Mouse (Mus musculus): ENCODE results near the gene Anp32e.
"Not testable (repeated sequence)": the region's sequence is repeated elsewhere in the genome, so short reads cannot be mapped to it uniquely, and the experiment has no call there.

Anp32e gene

GRCm38 (mm10) chr3:95977587-95977986, 48.5 kb downstream of the Anp32e start:
- not testable (repeated sequence) for DNase-seq

- peak; percentile 27 for DNase-seq
These were observed 49.2 kb downstream of the Anp32e start for GRCm38 (mm10) chr3:95978265-95978664.

GRCm38 (mm10) chr3:95980276-95980970, 51.4 kb downstream of the Anp32e start:
- DNase-seq: no peak

GRCm38 (mm10) chr3:95982129-95982528, 53.1 kb downstream of the Anp32e start:
- no peak for DNase-seq

- peak; percentile 75 for DNase-seq
These were observed 56.4 kb downstream of the Anp32e start for GRCm38 (mm10) chr3:95985209-95986000.

- DNase-seq: peak; percentile 33
These were observed 57.1 kb downstream of the Anp32e start for GRCm38 (mm10) chr3:95986001-95986622.

- DNase-seq: no peak
These were observed 57.9 kb downstream of the Anp32e start for GRCm38 (mm10) chr3:95986984-95987383.

- no peak for DNase-seq
These were observed 58.5 kb downstream of the Anp32e start for GRCm38 (mm10) chr3:95987386-95988110.

GRCm38 (mm10) chr3:95988138-95988537, 59.1 kb downstream of the Anp32e start:
- no peak for DNase-seq

GRCm38 (mm10) chr3:95988969-95989368, 59.9 kb downstream of the Anp32e start:
- DNase-seq: peak; percentile 84

- no peak for DNase-seq
These were observed 61.4 kb downstream of the Anp32e start for GRCm38 (mm10) chr3:95990413-95990941.

- DNase-seq: peak; percentile 34
These were observed 64.1 kb downstream of the Anp32e start for GRCm38 (mm10) chr3:95992990-95993603.

GRCm38 (mm10) chr3:95993881-95994280, 64.8 kb downstream of the Anp32e start:
- peak; percentile 40 for DNase-seq

- peak; percentile 26 for DNase-seq
These were observed 65.4 kb downstream of the Anp32e start for GRCm38 (mm10) chr3:95994381-95994846.

- peak; percentile 50 for DNase-seq
These were observed 66.1 kb downstream of the Anp32e start for GRCm38 (mm10) chr3:95994975-95995801.

GRCm38 (mm10) chr3:95995802-95996428, 66.9 kb downstream of the Anp32e start, which contains the start of gene Plekho1:
Plekho1 (minus strand) TSS chr3:95996001.
- peak; percentile 78 for DNase-seq

GRCm38 (mm10) chr3:95996451-95997073, 67.5 kb downstream of the Anp32e start:
- no peak for DNase-seq
